Mouse (Mus musculus): ENCODE data around the gene Cnpy2. TPM values are rescaled to one million over a fixed set of nuclear protein-coding genes. Genes with fewer than 3 reads are reported as not detected.

Gene Cnpy2
- polyA plus RNA-seq, 1 experiment from 2014 or later = 99.7 TPM

DNA sequence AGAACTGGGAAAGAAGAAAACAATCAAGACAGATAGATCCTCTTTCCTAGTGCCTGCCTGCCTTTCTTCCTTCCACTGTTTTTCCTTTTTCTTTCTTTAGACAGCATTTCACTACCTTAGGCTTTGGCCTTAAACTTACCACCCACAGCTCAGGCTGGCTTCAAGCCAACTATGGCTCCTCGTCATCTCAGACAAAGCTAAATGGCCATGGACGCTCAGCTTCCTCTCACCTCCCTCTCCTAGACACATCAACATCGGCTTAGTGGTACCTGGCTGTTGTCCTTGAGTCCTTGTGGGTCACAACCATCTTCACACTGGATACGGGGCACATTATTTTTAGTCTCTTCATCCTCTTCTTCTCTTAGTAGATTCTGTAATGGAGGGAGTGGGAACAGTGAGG lies 25.0 kb upstream of the Cnpy2 start:
- Histone ChIP-seq H3K9me3 (replicated peaks) (no peaks in the 10 kb centered on the region), H3K27ac (no peak overlapping the region), H3K4me2 (no peak overlapping the region), H3K27me3 (no peaks in the 10 kb centered on the region; the same call in 1 of the 2 replicates), H3K36me3 (peaks cover 4% of the 10 kb centered on the region; the same call in 1 of the 2 replicates), H3K9ac (no peak overlapping the region), H3K4me1 (replicated peaks) (peaks cover 18% of the 10 kb centered on the region), H3K4me3 (replicated peaks) (no peak overlapping the region)
- no peak for DNase-seq
- no peak for ATAC-seq (ENCODE audit: low read depth)
- 72% methylated on average over 4 of the region's 4 CpGs for WGBS (ENCODE audit: insufficient replicate concordance)

DNA sequence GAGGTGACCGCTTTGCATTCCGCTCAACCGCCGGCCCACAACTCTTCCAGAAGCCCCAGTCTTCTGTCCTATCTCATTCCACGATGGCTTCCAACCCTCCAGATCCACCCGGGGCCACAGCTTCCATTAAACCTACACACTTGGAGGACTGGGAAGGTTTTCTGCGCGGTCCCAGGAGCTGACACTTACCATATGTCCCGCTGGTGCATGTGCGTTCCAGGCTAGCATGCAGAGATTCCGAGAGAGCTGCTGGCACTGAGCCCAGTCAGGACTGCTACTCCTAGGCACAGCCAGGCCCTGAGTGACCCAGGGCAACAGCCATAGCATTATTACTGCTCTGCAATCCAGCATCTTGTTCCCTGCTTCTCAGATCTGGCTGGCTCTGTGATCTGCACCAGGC lies 24.6 kb upstream of the Cnpy2 start:
- Histone ChIP-seq H3K27ac (no peak overlapping the region), H3K9me3 (replicated peaks) (no peaks in the 10 kb centered on the region), H3K4me2 (no peak overlapping the region), H3K9ac (no peak overlapping the region), H3K36me3 (no peaks in the 10 kb centered on the region; the same call in 1 of the 2 replicates), H3K4me3 (replicated peaks) (no peak overlapping the region), H3K27me3 (no peaks in the 10 kb centered on the region; the same call in 1 of the 2 replicates), H3K4me1 (replicated peaks) (peaks cover 22% of the 10 kb centered on the region)
- DNase-seq (no peak), ATAC-seq (ENCODE audit: low read depth) (no peak; the same call in 1 of the 2 replicates)
- WGBS (ENCODE audit: insufficient replicate concordance) = 75% methylated on average over 11 of the region's 11 CpGs

DNA sequence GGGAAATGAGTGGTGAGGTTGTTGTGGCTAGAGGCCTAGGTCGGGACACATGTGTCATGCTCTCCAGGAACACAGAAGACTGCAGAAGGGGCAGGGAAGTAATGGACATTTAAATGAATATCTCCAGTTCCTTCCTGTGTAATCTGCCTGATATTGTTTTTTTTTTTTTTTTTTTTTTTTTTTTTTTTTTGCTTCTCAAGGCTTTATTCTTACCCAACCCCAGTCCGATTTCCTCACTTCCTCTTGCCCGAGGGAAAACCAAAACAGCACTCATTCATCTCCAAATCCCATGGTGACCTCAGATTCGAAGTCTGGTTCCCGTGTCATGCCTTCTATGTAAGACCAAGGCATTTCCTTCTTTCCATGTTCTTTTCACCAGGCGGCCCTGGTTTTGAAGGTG lies 24.0 kb upstream of the Cnpy2 start:
- Histone ChIP-seq H3K9ac (no peak overlapping the region), H3K4me2 (no peak overlapping the region), H3K4me1 (replicated peaks) (peaks cover 22% of the 10 kb centered on the region), H3K36me3 (no peaks in the 10 kb centered on the region), H3K9me3 (replicated peaks) (no peaks in the 10 kb centered on the region), H3K4me3 (replicated peaks) (no peak overlapping the region), H3K27ac (no peak overlapping the region), H3K27me3 (no peaks in the 10 kb centered on the region; the same call in 1 of the 2 replicates)
- ATAC-seq (ENCODE audit: low read depth) (no peak), DNase-seq (no peak)
- 51% methylated on average over 6 of the region's 6 CpGs for WGBS (ENCODE audit: insufficient replicate concordance)

DNA sequence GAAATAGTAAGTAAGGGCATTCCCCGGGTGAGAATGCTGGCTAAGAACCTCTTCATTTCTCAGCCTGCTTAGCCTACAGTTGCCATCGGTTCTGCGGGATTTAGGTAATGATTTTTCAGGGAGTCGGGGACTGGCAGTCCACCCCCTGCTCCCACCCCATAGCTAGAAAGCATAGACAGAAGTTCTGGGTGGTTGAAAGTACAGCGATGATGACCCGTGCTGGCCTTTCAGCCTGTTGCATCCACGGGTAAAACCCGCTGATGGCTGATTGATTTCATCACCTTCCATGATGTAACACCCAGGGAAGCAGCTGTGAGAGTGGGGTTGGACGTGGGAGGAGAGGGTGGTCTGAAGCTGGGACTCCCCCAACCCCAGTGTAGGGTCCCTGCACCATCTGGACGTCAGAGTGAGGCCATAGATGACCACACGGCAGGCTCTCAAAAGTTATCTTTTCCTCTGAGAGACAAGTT lies 23.5 kb upstream of the Cnpy2 start, which contains the start of gene Il23a:
Gene Il23a, minus strand, starts transcription at position 51 of the 470 bp plus-strand sequence.
- Histone ChIP-seq H3K27ac (no peak within 1 kb of the TSS), H3K4me1 (replicated peaks) (peaks cover 24% of the 10 kb centered on the region), H3K9ac (no peak within 1 kb of the TSS), H3K4me3 (replicated peaks) (no peak within 1 kb of the TSS), H3K4me2 (no peak within 1 kb of the TSS), H3K9me3 (replicated peaks) (no peaks in the 10 kb centered on the region), H3K27me3 (no peaks in the 10 kb centered on the region; the same call in 1 of the 2 replicates), H3K36me3 (no peaks in the 10 kb centered on the region)
- 68% methylated on average over 11 of the region's 11 CpGs for WGBS (ENCODE audit: insufficient replicate concordance)
- DNase-seq (no peak), ATAC-seq (ENCODE audit: low read depth) (no peak)

DNA sequence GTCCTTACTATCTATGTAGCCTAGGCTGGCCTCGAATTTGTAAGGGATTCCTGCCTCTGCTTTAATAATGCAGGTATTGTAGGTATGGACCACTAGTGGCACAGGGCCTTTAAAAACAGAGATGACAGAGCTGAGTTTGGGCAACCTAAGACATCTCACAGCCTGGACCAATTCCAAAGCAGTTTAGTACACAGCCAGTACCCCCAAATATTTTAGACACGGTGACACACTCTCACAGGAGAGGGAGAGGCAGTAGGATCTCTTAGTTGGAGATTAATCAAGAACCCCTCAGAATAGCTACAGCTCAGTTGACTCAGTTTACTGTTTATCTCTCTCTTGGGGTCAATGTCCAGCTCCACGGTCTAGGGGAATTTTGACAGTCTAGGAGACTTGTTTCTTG lies 19.9 kb upstream of the Cnpy2 start:
- 21% methylated on average over 3 of the region's 3 CpGs for WGBS (ENCODE audit: insufficient replicate concordance)

DNA sequence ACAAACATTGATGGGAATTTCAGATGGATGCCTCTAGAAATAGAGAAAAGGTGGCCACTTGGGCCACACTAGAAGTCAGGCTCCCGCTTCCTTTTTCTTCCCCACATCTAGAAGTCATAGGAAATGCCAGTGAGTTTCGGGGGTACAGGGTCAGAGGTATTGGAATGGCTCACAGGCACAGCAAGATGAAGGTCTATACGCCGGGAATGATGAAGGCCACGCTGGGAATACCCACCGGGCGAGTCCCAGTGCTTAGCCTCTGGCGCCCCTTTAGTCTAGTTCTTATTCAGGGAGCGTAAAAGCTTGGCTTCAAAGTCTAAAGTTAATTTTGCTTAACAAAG lies 19.5 kb upstream of the Cnpy2 start:
- ATAC-seq (ENCODE audit: low read depth) (peak; percentile 24; the same call in 1 of the 2 replicates), DNase-seq (no peak)
- Histone ChIP-seq H3K4me3 (replicated peaks) (peak overlapping the region; percentile 72), H3K36me3 (peaks cover 3% of the 10 kb centered on the region; the same call in 1 of the 2 replicates), H3K27ac (peak overlapping the region; percentile 92), H3K9ac (peak overlapping the region; percentile 90), H3K9me3 (replicated peaks) (no peaks in the 10 kb centered on the region), H3K4me1 (replicated peaks) (peaks cover 35% of the 10 kb centered on the region), H3K27me3 (no peaks in the 10 kb centered on the region; the same call in 1 of the 2 replicates), H3K4me2 (peak overlapping the region; percentile 81)
- WGBS (ENCODE audit: insufficient replicate concordance) = 2% methylated on average over 9 of the region's 9 CpGs

More for the DNA sequence above, 19.9 kb upstream of the Cnpy2 start:
- peak overlapping the region; percentile 90 for H3K9ac ChIP-seq
- ATAC-seq (ENCODE audit: low read depth) (no peak), DNase-seq (no peak)
- no peaks in the 10 kb centered on the region; the same call in 1 of the 2 replicates for H3K27me3 ChIP-seq
- no peaks in the 10 kb centered on the region for H3K9me3 ChIP-seq (replicated peaks)
- peak overlapping the region; percentile 72 for H3K4me3 ChIP-seq (replicated peaks)
- H3K4me2 ChIP-seq = peak overlapping the region; percentile 81
- peaks cover 37% of the 10 kb centered on the region for H3K4me1 ChIP-seq (replicated peaks)
- H3K36me3 ChIP-seq = peaks cover 3% of the 10 kb centered on the region; the same call in 1 of the 2 replicates
- H3K27ac ChIP-seq = peak overlapping the region; percentile 92

DNA sequence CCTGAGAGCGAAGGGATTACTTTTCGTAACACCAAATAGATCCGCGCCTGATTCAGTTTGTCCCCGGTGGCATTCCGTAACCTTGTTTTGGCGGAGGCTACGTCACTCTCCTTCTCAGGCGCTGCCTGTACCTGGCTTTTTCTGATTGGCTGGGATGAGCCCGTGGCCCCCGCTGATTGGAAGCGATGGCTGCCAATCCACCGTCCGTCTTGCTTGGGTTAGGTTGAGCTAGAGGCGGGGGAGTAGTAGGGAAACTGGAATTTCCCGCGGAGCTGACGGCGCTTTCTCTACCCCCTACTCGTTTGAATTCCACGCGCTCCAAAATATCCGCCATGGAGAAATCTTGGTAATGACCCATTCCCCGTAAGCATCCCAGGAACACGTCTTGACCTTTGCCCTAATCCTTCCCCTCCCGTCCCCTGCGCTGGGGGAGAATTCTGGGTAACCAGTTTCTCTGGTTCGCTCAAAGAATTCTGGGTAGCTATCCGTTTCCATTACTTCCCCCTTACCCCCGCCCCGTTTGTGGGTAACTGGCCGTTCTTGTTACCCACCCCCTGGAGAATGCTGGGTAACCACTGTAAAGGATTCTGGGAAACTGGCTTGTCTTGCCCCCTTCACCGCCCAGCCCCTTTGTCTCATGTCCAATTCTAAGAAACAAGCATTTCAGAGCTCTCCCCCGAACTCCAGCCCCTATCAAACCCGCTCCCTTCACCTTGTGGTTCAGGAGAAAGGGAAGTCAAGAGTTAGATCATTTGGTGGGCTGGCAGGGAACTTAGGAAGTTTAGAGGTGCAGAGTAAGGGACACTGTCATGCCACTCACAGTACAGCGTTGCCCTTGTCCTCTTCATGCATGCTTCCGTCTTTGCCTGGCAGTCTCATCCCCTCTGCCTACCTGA lies 18.9 kb upstream of the Cnpy2 start, which contains the start of gene Pan2:
Gene Pan2, plus strand, starts transcription at position 210 of the 896 bp plus-strand sequence.
- Histone ChIP-seq H3K9me3 (replicated peaks) (no peaks in the 10 kb centered on the region), H3K4me3 (replicated peaks) (peak within 1 kb of the TSS; percentile 72), H3K27ac (peak within 1 kb of the TSS; percentile 92), H3K9ac (peak within 1 kb of the TSS; percentile 90), H3K4me1 (replicated peaks) (peaks cover 32% of the 10 kb centered on the region), H3K36me3 (peaks cover 9% of the 10 kb centered on the region), H3K4me2 (peak within 1 kb of the TSS; percentile 81), H3K27me3 (no peaks in the 10 kb centered on the region)
- ATAC-seq (ENCODE audit: low read depth) (peak; percentile 98), DNase-seq (peak; percentile 99)
- under 1% methylated on average over 37 of the region's 37 CpGs for WGBS (ENCODE audit: insufficient replicate concordance)

DNA sequence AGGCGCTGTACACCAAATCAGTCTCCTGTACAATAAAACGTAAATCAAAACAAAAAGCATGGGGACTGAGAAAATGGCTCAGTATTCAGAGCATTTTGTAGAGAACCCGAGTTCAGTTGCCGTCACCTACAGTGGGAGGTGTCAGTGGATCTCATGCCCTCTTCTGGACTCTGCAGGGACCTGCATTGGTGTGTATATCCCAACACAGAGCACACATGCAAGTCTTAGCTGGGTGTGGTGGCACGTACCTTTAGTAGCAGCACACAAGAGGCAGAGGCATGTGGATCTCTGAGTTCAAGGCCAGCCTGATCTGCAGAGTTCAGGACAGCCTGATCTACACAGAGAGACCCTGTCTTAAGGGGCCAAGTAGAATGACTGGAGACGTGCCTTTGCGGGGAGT lies 12.6 kb upstream of the Cnpy2 start:
- 84% methylated on average over 7 of the region's 7 CpGs for WGBS (ENCODE audit: insufficient replicate concordance)
- no peak for DNase-seq

DNA sequence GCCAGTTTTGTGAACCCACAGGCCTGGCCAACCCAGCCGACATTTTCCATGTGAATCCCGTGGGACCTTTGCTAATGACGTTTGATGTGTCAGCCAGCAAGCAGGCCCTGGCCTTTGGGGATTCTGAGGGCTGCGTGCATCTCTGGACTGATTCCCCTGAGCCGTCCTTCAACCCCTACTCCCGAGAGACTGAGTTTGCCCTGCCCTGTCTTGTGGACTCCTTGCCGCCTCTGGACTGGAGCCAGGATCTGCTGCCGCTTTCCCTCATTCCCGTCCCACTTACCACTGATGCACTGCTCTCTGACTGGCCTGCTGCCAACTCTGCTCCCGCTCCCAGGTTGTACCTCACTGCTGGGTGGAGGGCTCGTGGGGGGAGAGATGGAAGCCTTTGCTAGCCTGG lies 12.1 kb upstream of the Cnpy2 start:
- Histone ChIP-seq H3K27me3 (no peaks in the 10 kb centered on the region), H3K4me3 (replicated peaks) (no peak overlapping the region), H3K9ac (no peak overlapping the region), H3K4me1 (replicated peaks) (peaks cover 5% of the 10 kb centered on the region), H3K36me3 (peaks cover 64% of the 10 kb centered on the region), H3K27ac (no peak overlapping the region), H3K4me2 (no peak overlapping the region), H3K9me3 (replicated peaks) (no peaks in the 10 kb centered on the region)
- ATAC-seq (ENCODE audit: low read depth) = no peak
- no peak for DNase-seq
- WGBS (ENCODE audit: insufficient replicate concordance) = 78% methylated on average over 11 of the region's 11 CpGs

More for the DNA sequence above, 12.6 kb upstream of the Cnpy2 start:
- ATAC-seq (ENCODE audit: low read depth) = no peak
- Histone ChIP-seq H3K27me3 (no peaks in the 10 kb centered on the region), H3K27ac (no peak overlapping the region), H3K9ac (no peak overlapping the region), H3K4me2 (no peak overlapping the region), H3K36me3 (peaks cover 59% of the 10 kb centered on the region), H3K4me3 (replicated peaks) (no peak overlapping the region), H3K4me1 (replicated peaks) (peaks cover 7% of the 10 kb centered on the region), H3K9me3 (replicated peaks) (no peaks in the 10 kb centered on the region)

DNA sequence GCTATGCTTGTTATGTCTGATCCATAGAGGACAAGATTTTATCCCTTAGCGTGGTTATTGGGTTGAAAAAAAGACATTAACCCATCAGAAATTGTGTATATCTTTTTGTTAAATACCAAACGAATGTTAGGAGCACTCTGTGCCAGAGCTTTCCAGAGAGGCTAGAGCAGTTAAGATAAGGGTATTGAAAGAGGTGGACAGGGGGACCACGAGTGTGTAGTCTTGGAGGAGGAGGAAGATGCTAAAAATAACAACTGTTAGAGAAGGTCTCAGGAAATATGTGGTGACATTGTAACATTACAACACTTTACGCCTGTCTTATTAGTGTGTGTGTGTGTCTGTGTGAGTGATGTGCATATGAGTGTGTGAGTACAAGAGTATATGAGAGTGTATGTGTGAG lies 11.4 kb upstream of the Cnpy2 start:
- H3K27me3 ChIP-seq = no peaks in the 10 kb centered on the region

DNA sequence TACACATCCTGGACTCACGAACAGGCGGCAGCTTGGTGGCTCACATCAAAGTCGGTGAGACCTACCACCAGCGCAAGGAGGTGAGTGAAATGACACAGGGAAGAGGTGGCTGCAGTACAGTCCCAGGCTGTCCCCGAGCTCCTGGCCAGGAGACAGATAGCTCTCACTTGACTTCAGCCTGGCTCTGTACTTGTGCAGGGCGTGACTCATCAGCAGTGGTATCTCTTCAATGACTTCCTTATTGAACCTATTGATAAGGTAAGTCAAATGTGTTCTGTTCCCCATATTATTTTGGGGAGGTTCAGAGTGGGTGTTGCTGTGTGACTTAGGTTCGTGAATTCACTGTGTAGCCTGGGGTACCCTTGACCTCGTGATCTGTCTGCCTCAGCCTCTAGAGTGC lies 6.7 kb upstream of the Cnpy2 start:
- H3K36me3 ChIP-seq = peaks cover 84% of the 10 kb centered on the region
- peak; percentile 52; the same call in 1 of the 2 replicates for ATAC-seq (ENCODE audit: low read depth)

More for the DNA sequence above, 11.4 kb upstream of the Cnpy2 start:
- no peak overlapping the region for H3K4me2 ChIP-seq
- ATAC-seq (ENCODE audit: low read depth) (no peak; the same call in 1 of the 2 replicates), DNase-seq (no peak)
- no peak overlapping the region for H3K27ac ChIP-seq
- 49% methylated on average over 4 of the region's 4 CpGs for WGBS (ENCODE audit: insufficient replicate concordance)
- no peak overlapping the region for H3K4me3 ChIP-seq (replicated peaks)
- H3K9me3 ChIP-seq (replicated peaks) = no peaks in the 10 kb centered on the region
- peaks cover 68% of the 10 kb centered on the region for H3K36me3 ChIP-seq
- no peak overlapping the region for H3K9ac ChIP-seq
- H3K4me1 ChIP-seq (replicated peaks) = peaks cover 8% of the 10 kb centered on the region

More for the DNA sequence above, 6.7 kb upstream of the Cnpy2 start:
- no peak overlapping the region for H3K27ac ChIP-seq
- no peaks in the 10 kb centered on the region for H3K27me3 ChIP-seq
- H3K4me1 ChIP-seq (replicated peaks) = peaks cover 8% of the 10 kb centered on the region
- DNase-seq = no peak
- H3K4me3 ChIP-seq (replicated peaks) = no peak overlapping the region
- no peak overlapping the region for H3K4me2 ChIP-seq
- 71% methylated on average over 8 of the region's 8 CpGs for WGBS (ENCODE audit: insufficient replicate concordance)
- H3K9ac ChIP-seq = no peak overlapping the region
- H3K9me3 ChIP-seq (replicated peaks) = no peaks in the 10 kb centered on the region

All from liver, embryonic 13.5 days (tissue).